Mouse (Mus musculus) lung, postnatal 0 days (tissue): Measurements from ENCODE around the gene Dcaf8. TPM values are rescaled to one million over a fixed set of nuclear protein-coding genes. Genes with fewer than 3 reads are reported as not detected.

ENCODE experiments used
- ATAC-seq: fragments of 200-750 bp; cut with Nextera tagmentation; 2 replicates; pipeline ENCODE4 v1.8.0; 2017; ENCODE audit warnings: moderate library complexity
- DNase-seq: peaks from one replicate; pipeline ENCODE4 v3.0.0-alpha.2; 2016; ENCODE audit warnings: low spot score
- H3K27ac ChIP-seq: fragments of 300-500 bp; sonication (generic); 2 replicates; pipeline ENCODE4 v1.5.1; 2014; ENCODE audit warnings: antibody characterized with exemption, mild to moderate bottlenecking, low read length, mixed read lengths
- H3K27me3 ChIP-seq: fragments of 300-500 bp; sonication (generic); replicated peaks from 2 replicates; pipeline ENCODE4 v1.6.1; 2014; ENCODE audit warnings: low read length, mixed read lengths; ENCODE audit not compliant: insufficient read depth
- H3K36me3 ChIP-seq: fragments of 300-500 bp; sonication (generic); 2 replicates; pipeline ENCODE4 v1.6.1; 2014; ENCODE audit warnings: low read length, mixed read lengths; ENCODE audit not compliant: insufficient read depth
- H3K4me1 ChIP-seq: fragments of 300-500 bp; sonication (generic); 2 replicates; pipeline ENCODE4 v1.6.1; 2014; ENCODE audit warnings: antibody characterized with exemption, low read depth, low read length, mixed read lengths; ENCODE audit not compliant: insufficient read depth
- H3K4me2 ChIP-seq: fragments of 300-500 bp; sonication (generic); replicated peaks from 2 replicates; pipeline ENCODE4 v1.6.1; 2014; ENCODE audit warnings: low read depth, mild to moderate bottlenecking, low read length, moderate library complexity, mixed read lengths
- H3K4me3 ChIP-seq: fragments of 300-500 bp; sonication (generic); 2 replicates; pipeline ENCODE4 v1.5.1; 2014; ENCODE audit warnings: low read depth, low read length
- H3K9ac ChIP-seq: fragments of 300-500 bp; sonication (generic); replicated peaks from 2 replicates; pipeline ENCODE4 v1.6.1; 2014; ENCODE audit warnings: low read depth, mild to moderate bottlenecking
- H3K9me3 ChIP-seq: fragments of 300-500 bp; sonication (generic); 2 replicates; pipeline ENCODE4 v1.6.1; 2016; ENCODE audit warnings: low read length, mixed read lengths
- CTCF ChIP-seq: IDR thresholded peaks from 2 replicates; pipeline ENCODE4 v1.5.1; 2016; ENCODE audit warnings: antibody characterized with exemption, mild to moderate bottlenecking
- EP300 ChIP-seq: IDR thresholded peaks from 2 replicates; pipeline ENCODE4 v1.6.1; 2016; ENCODE audit warnings: antibody characterized with exemption, mild to moderate bottlenecking, control low read depth
- WGBS: fragments of 180-500 bp; shearing (Covaris S2); extraction: QIAGEN DNeasy Blood & Tissue Kit; methylation state at CpG from one replicate; pipeline ENCODE4 v1.1.7; 2014; 5-methylcytosine and 5-hydroxymethylcytosine counted together
- polyA plus RNA-seq: library from polyadenylated mRNA; unstranded; fragments of >200 nt; fragmentation: Nextera tagmentation; extraction: Ambion mirVana; gene quantifications from 2 replicates; pipeline ENCODE4 v1.2.1, GENCODE M21; 2015

Dcaf8 gene
- polyA plus RNA-seq, 1 experiment from 2014 or later: 93.7 TPM

- Histone ChIP-seq H3K4me3 (peak overlapping the region; percentile 67), H3K36me3 (no peaks in the 10 kb centered on the region), H3K9me3 (no peaks in the 10 kb centered on the region), H3K4me1 (peaks cover 14% of the 10 kb centered on the region; the same call in 1 of the 2 replicates), H3K27me3 (no peaks in the 10 kb centered on the region), H3K27ac (peak overlapping the region; percentile 89; the same call in 1 of the 2 replicates), H3K4me2 (peak overlapping the region; percentile 84), H3K9ac (peak overlapping the region; percentile 70)
- no peak for ATAC-seq
- TF ChIP-seq EP300: no peak
- TF ChIP-seq CTCF: no peak
- WGBS: 7% methylated on average over 3 of the region's 3 CpGs
- DNase-seq: no peak
These were observed 57.8 kb downstream of the Dcaf8 start for GRCm38 (mm10) chr1:172205741-172206087.

DNA sequence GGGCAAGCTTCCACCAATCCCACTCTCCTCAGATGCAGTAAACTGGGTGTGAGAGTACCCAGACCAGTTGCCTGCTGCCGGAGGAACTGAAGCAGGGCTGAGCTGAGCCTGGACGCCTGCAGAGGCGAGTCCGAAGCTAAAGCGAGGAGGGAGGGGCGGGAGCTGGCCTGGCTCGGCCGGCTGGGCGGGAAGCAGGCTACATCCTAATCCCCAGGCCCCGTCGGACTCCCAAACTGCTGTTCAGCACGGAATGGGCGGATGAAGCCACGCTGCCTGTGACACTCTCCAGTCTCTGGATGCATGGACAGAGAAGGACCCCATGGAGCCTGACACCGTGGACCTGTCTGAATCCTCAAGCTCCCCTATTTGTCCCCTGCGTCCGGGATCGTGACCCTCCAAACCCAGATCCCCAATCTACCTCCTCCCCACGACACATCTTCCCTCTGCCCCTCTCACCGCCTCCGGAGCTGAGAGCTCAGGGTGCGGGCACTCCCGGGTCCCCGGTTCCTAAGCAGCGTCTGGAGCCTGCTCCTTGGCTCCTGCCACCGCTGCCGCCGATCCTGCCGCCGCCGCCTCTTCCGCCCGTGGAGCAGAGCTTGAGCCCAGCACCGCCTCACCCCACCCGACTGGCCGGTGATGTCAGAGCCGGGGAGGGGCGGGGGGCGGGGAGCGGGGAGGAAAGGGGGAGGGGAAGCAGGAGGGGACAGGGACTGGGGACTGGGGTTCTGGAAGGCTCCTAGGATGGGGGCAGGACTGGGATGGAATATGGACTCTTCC lies 58.4 kb downstream of the Dcaf8 start, which contains the start of gene Pea15a:
Pea15a (minus strand) TSS at position 664 of the 777 bp plus-strand sequence.
- Histone ChIP-seq H3K9me3 (no peaks in the 10 kb centered on the region), H3K9ac (peak within 1 kb of the TSS; percentile 70), H3K4me3 (peak within 1 kb of the TSS; percentile 67), H3K4me1 (peaks cover 14% of the 10 kb centered on the region; the same call in 1 of the 2 replicates), H3K4me2 (peak within 1 kb of the TSS; percentile 84), H3K27ac (peak within 1 kb of the TSS; percentile 89), H3K27me3 (no peaks in the 10 kb centered on the region), H3K36me3 (no peaks in the 10 kb centered on the region)
- TF ChIP-seq EP300: no peak
- ATAC-seq (peak; percentile 90), DNase-seq (peak; percentile 89)
- 1% methylated on average over 38 of the region's 40 CpGs for WGBS

DNA sequence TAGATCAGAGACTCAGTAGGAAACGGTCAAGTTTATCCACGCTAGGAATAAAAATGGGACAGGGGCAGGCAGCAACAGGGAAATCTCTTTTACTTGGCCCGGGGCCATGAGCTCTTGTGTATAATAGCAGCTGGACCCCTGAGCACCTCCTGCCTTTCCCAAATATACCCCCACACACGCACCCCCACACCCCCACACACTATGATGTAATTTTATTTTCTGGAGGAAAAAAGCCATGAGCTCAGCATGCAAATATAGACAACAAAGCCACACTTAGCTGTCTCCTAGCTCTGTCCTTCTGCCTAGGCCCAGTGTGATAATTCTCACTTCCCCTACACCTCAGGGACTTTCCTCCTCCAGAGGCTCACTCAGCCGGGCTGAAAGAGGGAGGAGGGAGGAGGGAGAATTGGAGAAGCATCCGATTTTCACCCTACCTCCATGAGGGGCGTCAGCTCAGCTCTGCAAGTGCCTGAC lies 59.3 kb downstream of the Dcaf8 start:
- TF ChIP-seq CTCF (no peak), EP300 (no peak)
- ATAC-seq: 0 out of 2 replicates have a peak, but pooled peaks have one; percentile 13
- 16% methylated on average over 7 of the region's 7 CpGs for WGBS
- Histone ChIP-seq H3K9ac (0 out of 2 replicates have a peak overlapping the region, but pooled peaks have one; percentile 70), H3K36me3 (no peaks in the 10 kb centered on the region), H3K27me3 (no peaks in the 10 kb centered on the region), H3K9me3 (no peaks in the 10 kb centered on the region), H3K4me2 (peak overlapping the region; percentile 84), H3K4me3 (peak overlapping the region; percentile 67; the same call in 1 of the 2 replicates), H3K27ac (peak overlapping the region; percentile 89), H3K4me1 (peaks cover 12% of the 10 kb centered on the region; the same call in 1 of the 2 replicates)
- peak; percentile 35 for DNase-seq

- Histone ChIP-seq H3K36me3 (no peaks in the 10 kb centered on the region), H3K9ac (no peak overlapping the region), H3K27ac (no peak overlapping the region), H3K9me3 (no peaks in the 10 kb centered on the region), H3K4me3 (no peak overlapping the region), H3K4me1 (no peaks in the 10 kb centered on the region; the same call in 1 of the 2 replicates), H3K4me2 (no peak overlapping the region), H3K27me3 (no peaks in the 10 kb centered on the region)
- ATAC-seq (no peak), DNase-seq (no peak)
- WGBS: 36% methylated on average over 5 of the region's 5 CpGs
- TF ChIP-seq EP300: no peak
- TF ChIP-seq CTCF: no peak
These were observed 64.9 kb downstream of the Dcaf8 start for GRCm38 (mm10) chr1:172212776-172213175.

DNA sequence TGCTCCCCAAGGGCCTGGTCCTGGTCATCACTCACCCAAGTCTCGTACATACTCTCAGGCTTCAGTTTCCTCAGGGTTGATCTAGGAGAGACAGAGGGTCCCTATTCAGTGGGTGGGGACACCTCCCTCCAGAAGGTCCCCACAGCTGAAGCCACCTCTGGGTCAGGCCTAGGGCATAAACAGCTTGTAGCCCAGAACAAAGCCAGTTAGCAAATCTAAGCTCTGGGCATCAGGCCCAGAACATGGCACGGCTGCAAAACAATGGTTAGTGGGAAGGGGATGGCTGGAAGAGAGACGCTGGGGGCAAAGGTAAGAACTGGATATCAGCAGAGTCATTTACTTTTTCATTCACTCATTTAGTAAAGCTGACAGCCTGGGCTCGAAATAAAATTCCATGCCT lies 65.9 kb downstream of the Dcaf8 start:
- 56% methylated on average over 4 of the region's 4 CpGs for WGBS
- no peak for ATAC-seq
- no peak overlapping the region for H3K27ac ChIP-seq
- H3K9me3 ChIP-seq: no peaks in the 10 kb centered on the region
- H3K4me3 ChIP-seq: no peak overlapping the region
- H3K9ac ChIP-seq: no peak overlapping the region
- TF ChIP-seq EP300: no peak
- TF ChIP-seq CTCF: no peak
- H3K4me2 ChIP-seq: no peak overlapping the region
- H3K27me3 ChIP-seq: no peaks in the 10 kb centered on the region
- H3K36me3 ChIP-seq: no peaks in the 10 kb centered on the region
- H3K4me1 ChIP-seq: no peaks in the 10 kb centered on the region; the same call in 1 of the 2 replicates
- DNase-seq: no peak

- TF ChIP-seq EP300: no peak
- no peak for TF ChIP-seq CTCF
These were observed 66.9 kb downstream of the Dcaf8 start for GRCm38 (mm10) chr1:172214748-172215147.

More at GRCm38 (mm10) chr1:172214748-172215147, 66.9 kb downstream of the Dcaf8 start:
- Histone ChIP-seq H3K27me3 (no peaks in the 10 kb centered on the region), H3K9ac (no peak overlapping the region), H3K4me2 (no peak overlapping the region), H3K36me3 (no peaks in the 10 kb centered on the region), H3K9me3 (no peaks in the 10 kb centered on the region), H3K27ac (no peak overlapping the region), H3K4me1 (no peaks in the 10 kb centered on the region; the same call in 1 of the 2 replicates), H3K4me3 (no peak overlapping the region)
- DNase-seq: peak; percentile 49
- 32% methylated on average over 3 of the region's 3 CpGs for WGBS
- ATAC-seq: peak; percentile 15; the same call in 1 of the 2 replicates
